Mouse (Mus musculus) embryonic facial prominence, embryonic 10.5 days (tissue): ENCODE results near the gene Mapkapk3. TPM values are rescaled to one million over a fixed set of nuclear protein-coding genes. Genes with fewer than 3 reads are reported as not detected.

Source experiments
- DNase-seq: peaks from one replicate; pipeline ENCODE4 v3.0.0-alpha.2; 2017; ENCODE audit warnings: low spot score
- H3K27ac ChIP-seq: fragments of 300-500 bp; sonication (generic); replicated peaks from 2 replicates; pipeline ENCODE4 v1.5.1; 2016; ENCODE audit warnings: mild to moderate bottlenecking
- H3K27me3 ChIP-seq: fragments of 300-500 bp; sonication (generic); replicated peaks from 2 replicates; pipeline ENCODE4 v1.6.1; 2016; ENCODE audit warnings: low read depth, mild to moderate bottlenecking; ENCODE audit not compliant: poor library complexity, severe bottlenecking
- H3K36me3 ChIP-seq: fragments of 300-500 bp; sonication (generic); replicated peaks from 2 replicates; pipeline ENCODE4 v1.6.1; 2016; ENCODE audit warnings: mild to moderate bottlenecking, moderate library complexity
- H3K4me1 ChIP-seq: fragments of 300-500 bp; sonication (generic); 2 replicates; pipeline ENCODE4 v1.6.1; 2016
- H3K4me3 ChIP-seq: fragments of 300-500 bp; sonication (generic); 2 replicates; pipeline ENCODE4 v1.5.1; 2016; ENCODE audit warnings: mild to moderate bottlenecking, moderate library complexity
- H3K9me3 ChIP-seq: fragments of 300-500 bp; sonication (generic); 2 replicates; pipeline ENCODE4 v1.6.1; 2016; ENCODE audit warnings: mild to moderate bottlenecking
- WGBS: fragments of 180-500 bp; shearing (Covaris S2); methylation state at CpG from one replicate; pipeline ENCODE4 v1.1.7; 2016; 5-methylcytosine and 5-hydroxymethylcytosine counted together
- polyA plus RNA-seq: library from polyadenylated mRNA; unstranded; fragments of >200 nt; fragmentation: Nextera tagmentation; extraction: Ambion mirVana; gene quantifications from 2 replicates; pipeline ENCODE4 v1.2.1, GENCODE M21; 2016

Mapkapk3 gene
- polyA plus RNA-seq, 1 experiment from 2014 or later = 4.9 TPM

GRCm38 (mm10) chr9:107267028-107267427 is 22.6 kb downstream of the Mapkapk3 start:
- no peak for DNase-seq
- 76% methylated on average over 1 of the region's 1 CpGs for WGBS
- H3K27me3 ChIP-seq = 0 out of 2 replicates have a peak, but pooled peaks cover 3% of the 10 kb centered on the region
- no peak overlapping the region for H3K27ac ChIP-seq
- H3K9me3 ChIP-seq = no peaks in the 10 kb centered on the region
- no peaks in the 10 kb centered on the region for H3K36me3 ChIP-seq
- H3K4me3 ChIP-seq = no peak overlapping the region
- peaks cover 8% of the 10 kb centered on the region; the same call in 1 of the 2 replicates for H3K4me1 ChIP-seq

- Histone ChIP-seq H3K27ac (no peak overlapping the region), H3K36me3 (no peaks in the 10 kb centered on the region), H3K4me3 (no peak overlapping the region), H3K9me3 (no peaks in the 10 kb centered on the region), H3K4me1 (peaks cover 8% of the 10 kb centered on the region; the same call in 1 of the 2 replicates), H3K27me3 (no peaks in the 10 kb centered on the region)
- WGBS = 63% methylated on average over 3 of the region's 3 CpGs
- no peak for DNase-seq
Observed at GRCm38 (mm10) chr9:107264731-107265130, 24.9 kb downstream of the Mapkapk3 start.

GRCm38 (mm10) chr9:107263912-107264311 is 25.8 kb downstream of the Mapkapk3 start:
- Histone ChIP-seq H3K9me3 (no peaks in the 10 kb centered on the region), H3K36me3 (no peaks in the 10 kb centered on the region), H3K4me1 (peaks cover 8% of the 10 kb centered on the region; the same call in 1 of the 2 replicates), H3K27ac (no peak overlapping the region), H3K27me3 (no peaks in the 10 kb centered on the region), H3K4me3 (no peak overlapping the region)
- WGBS = 92% methylated on average over 5 of the region's 5 CpGs
- no peak for DNase-seq

- no peaks in the 10 kb centered on the region for H3K9me3 ChIP-seq
- no peaks in the 10 kb centered on the region for H3K36me3 ChIP-seq
Observed at GRCm38 (mm10) chr9:107262375-107262774, 27.3 kb downstream of the Mapkapk3 start.

GRCm38 (mm10) chr9:107261792-107262191 is 27.9 kb downstream of the Mapkapk3 start:
- no peaks in the 10 kb centered on the region for H3K27me3 ChIP-seq
- no peak overlapping the region for H3K4me3 ChIP-seq
- 78% methylated on average over 6 of the region's 6 CpGs for WGBS
- H3K36me3 ChIP-seq = no peaks in the 10 kb centered on the region
- H3K27ac ChIP-seq = no peak overlapping the region
- H3K4me1 ChIP-seq = peaks cover 8% of the 10 kb centered on the region; the same call in 1 of the 2 replicates
- H3K9me3 ChIP-seq = no peaks in the 10 kb centered on the region
- DNase-seq = no peak

More at GRCm38 (mm10) chr9:107262375-107262774, 27.3 kb downstream of the Mapkapk3 start:
- WGBS = 81% methylated on average over 7 of the region's 7 CpGs
- Histone ChIP-seq H3K4me1 (peaks cover 8% of the 10 kb centered on the region; the same call in 1 of the 2 replicates), H3K27ac (no peak overlapping the region), H3K4me3 (no peak overlapping the region), H3K27me3 (no peaks in the 10 kb centered on the region)
- DNase-seq = no peak

- Histone ChIP-seq H3K36me3 (no peaks in the 10 kb centered on the region), H3K27me3 (no peaks in the 10 kb centered on the region), H3K4me3 (no peak overlapping the region), H3K4me1 (0 out of 2 replicates have a peak, but pooled peaks cover 5% of the 10 kb centered on the region), H3K9me3 (no peaks in the 10 kb centered on the region), H3K27ac (no peak overlapping the region)
- DNase-seq = no peak
- WGBS = 66% methylated on average over 8 of the region's 8 CpGs
Observed at GRCm38 (mm10) chr9:107260836-107261235, 28.8 kb downstream of the Mapkapk3 start.

- no peak overlapping the region for H3K27ac ChIP-seq
- WGBS = 80% methylated on average over 2 of the region's 2 CpGs
- H3K36me3 ChIP-seq = no peaks in the 10 kb centered on the region
- DNase-seq = no peak
- H3K4me3 ChIP-seq = no peak overlapping the region
- H3K9me3 ChIP-seq = no peaks in the 10 kb centered on the region
- 0 out of 2 replicates have a peak, but pooled peaks cover 8% of the 10 kb centered on the region for H3K4me1 ChIP-seq
- H3K27me3 ChIP-seq = no peaks in the 10 kb centered on the region
Observed at GRCm38 (mm10) chr9:107260429-107260828, 29.2 kb downstream of the Mapkapk3 start.

- no peak for DNase-seq
- Histone ChIP-seq H3K27ac (no peak overlapping the region), H3K4me1 (0 out of 2 replicates have a peak, but pooled peaks cover 7% of the 10 kb centered on the region), H3K36me3 (no peaks in the 10 kb centered on the region), H3K4me3 (no peak overlapping the region), H3K27me3 (no peaks in the 10 kb centered on the region), H3K9me3 (no peaks in the 10 kb centered on the region)
- WGBS = 76% methylated on average over 6 of the region's 6 CpGs
Observed at GRCm38 (mm10) chr9:107259571-107259970, 30.1 kb downstream of the Mapkapk3 start.

GRCm38 (mm10) chr9:107255596-107255995 is 34.1 kb downstream of the Mapkapk3 start:
- no peak overlapping the region for H3K27ac ChIP-seq
- DNase-seq = no peak
- H3K27me3 ChIP-seq = no peaks in the 10 kb centered on the region
- H3K36me3 ChIP-seq = no peaks in the 10 kb centered on the region
- H3K9me3 ChIP-seq = no peaks in the 10 kb centered on the region
- 54% methylated on average over 3 of the region's 3 CpGs for WGBS
- H3K4me3 ChIP-seq = no peak overlapping the region
- H3K4me1 ChIP-seq = 0 out of 2 replicates have a peak, but pooled peaks cover 7% of the 10 kb centered on the region

- no peak for DNase-seq
- WGBS = 88% methylated on average over 3 of the region's 3 CpGs
- Histone ChIP-seq H3K4me3 (no peak overlapping the region), H3K27me3 (no peaks in the 10 kb centered on the region), H3K27ac (no peak overlapping the region), H3K9me3 (no peaks in the 10 kb centered on the region), H3K4me1 (0 out of 2 replicates have a peak, but pooled peaks cover 7% of the 10 kb centered on the region), H3K36me3 (no peaks in the 10 kb centered on the region)
Observed at GRCm38 (mm10) chr9:107254925-107255324, 34.8 kb downstream of the Mapkapk3 start.

- 0 out of 2 replicates have a peak, but pooled peaks cover 7% of the 10 kb centered on the region for H3K4me1 ChIP-seq
- H3K4me3 ChIP-seq = no peak overlapping the region
- H3K36me3 ChIP-seq = no peaks in the 10 kb centered on the region
- no peaks in the 10 kb centered on the region for H3K27me3 ChIP-seq
- no peak for DNase-seq
- WGBS = 84% methylated on average over 12 of the region's 12 CpGs
- no peak overlapping the region for H3K27ac ChIP-seq
- H3K9me3 ChIP-seq = no peaks in the 10 kb centered on the region
Observed at GRCm38 (mm10) chr9:107254476-107254875, 35.2 kb downstream of the Mapkapk3 start.

- H3K4me3 ChIP-seq = no peak overlapping the region
- H3K27ac ChIP-seq = no peak overlapping the region
- 33% methylated on average over 5 of the region's 5 CpGs for WGBS
- H3K9me3 ChIP-seq = no peaks in the 10 kb centered on the region
- DNase-seq = no peak
- H3K27me3 ChIP-seq = no peaks in the 10 kb centered on the region
- H3K36me3 ChIP-seq = no peaks in the 10 kb centered on the region
- 0 out of 2 replicates have a peak, but pooled peaks cover 7% of the 10 kb centered on the region for H3K4me1 ChIP-seq
Observed at GRCm38 (mm10) chr9:107252164-107252563, 37.5 kb downstream of the Mapkapk3 start.
